Comparison of ENCODE assay signal across 19 mouse cellular contexts in the genomic region with DNA sequence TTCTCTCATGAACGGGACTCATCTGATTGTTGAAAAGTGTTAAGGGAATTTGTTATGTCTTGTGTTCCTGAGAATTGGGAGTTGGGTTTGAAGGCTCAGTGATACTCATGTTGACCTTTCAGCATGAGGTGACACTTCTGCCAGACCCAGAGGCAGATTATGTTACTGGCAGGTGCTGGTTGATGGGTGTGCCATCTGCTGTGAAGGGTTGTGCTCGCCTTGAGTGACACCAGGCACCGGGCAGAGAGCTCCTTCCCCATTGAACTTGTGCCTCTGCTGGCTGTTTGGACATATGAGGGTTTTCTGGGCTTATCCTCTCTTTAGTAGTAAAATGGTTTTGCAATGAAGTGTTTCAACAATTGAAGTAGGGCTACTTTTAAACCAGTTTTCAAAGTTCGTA.
DNase-seq lines count a peak whose midpoint lies in the region; ATAC-seq lines count a peak whose summit lies in the region.
"Had no signal": no experiment of that assay in that cellular context is flagged by ENCODE, and none has a peak within 500 bp of the region (broad histone marks: within the 10 kb centered on the region; RNA-seq: fewer than 3 reads in every experiment).

No protein-coding gene starts in this region.

- no peak for DNase-seq in forebrain, embryonic 10.5 days (ENCODE audit: extremely low spot score, low spot score)
- no peak for DNase-seq in heart, postnatal 10 days
- peak; percentile 67 for DNase-seq in liver
- no peak for DNase-seq in left cerebral cortex, postnatal 4 days
- DNase-seq: cerebellum, adult 18-20 months; kidney, postnatal 25 days; right cerebral cortex, postnatal 25 days; thymus, postnatal 36 days had no signal

- ATAC-seq in forebrain, embryonic 16.5 days, result no peak
- no peak for ATAC-seq in heart, embryonic 14.5 days (ENCODE audit: insufficient number of reproducible peaks, insufficient read depth, low FRiP score, low read depth)
- peak; percentile 41; the same call in 1 of the 2 replicates for ATAC-seq in megakaryocyte progenitor cell, adult 5-6 weeks (replicated peaks; ENCODE audit: poor library complexity)
- ATAC-seq in frontal cortex, adult (ENCODE audit: low TSS enrichment), result no peak
- ATAC-seq: forebrain, embryonic 14.5 days; intestine, embryonic 15.5 days; midbrain, embryonic 16.5 days; Patski had no signal

- H3K9me3 ChIP-seq in forebrain, embryonic 10.5 days, result no peaks in the 10 kb centered on the region
- H3K9me3 ChIP-seq in forebrain, embryonic 16.5 days (ENCODE audit: control insufficient read depth, low read length), result no peaks in the 10 kb centered on the region
- no peaks in the 10 kb centered on the region for H3K9me3 ChIP-seq in heart, embryonic 14.5 days (ENCODE audit: control insufficient read depth, low read length)
- H3K9me3 ChIP-seq: hindbrain, embryonic 13.5 days; intestine, embryonic 15.5 days; megakaryocyte, embryonic 14.5 days; neural tube, embryonic 12.5 days had no signal

- intact Hi-C loops in heart, postnatal 10 days (cut with DNase I), result no loop called here
- intact Hi-C loops in left cerebral cortex, postnatal 4 days (cut with DNase I), result no loop called here

- no peak overlapping the region for H3K4me3 ChIP-seq in forebrain, embryonic 10.5 days
- no peak overlapping the region for H3K4me3 ChIP-seq in forebrain, embryonic 16.5 days (replicated peaks; ENCODE audit: low read length)
- no peak overlapping the region for H3K4me3 ChIP-seq in heart, embryonic 14.5 days (ENCODE audit: control insufficient read depth in 1 of 2, insufficient read depth in 1 of 2, low read depth in 1 of 2, low read length in 2 of 2)
- H3K4me3 ChIP-seq: hindbrain, embryonic 13.5 days; intestine, embryonic 15.5 days; neural tube, embryonic 12.5 days had no signal

- H3K9ac ChIP-seq in forebrain, embryonic 16.5 days (replicated peaks; ENCODE audit: low read depth, low read length), result no peak overlapping the region
- no peak overlapping the region for H3K9ac ChIP-seq in heart, embryonic 14.5 days (ENCODE audit: low read length)
- H3K9ac ChIP-seq: hindbrain, embryonic 13.5 days; intestine, embryonic 15.5 days; neural tube, embryonic 12.5 days had no signal

- no peaks in the 10 kb centered on the region for H3K36me3 ChIP-seq in forebrain, embryonic 10.5 days (replicated peaks)
- no peaks in the 10 kb centered on the region for H3K36me3 ChIP-seq in forebrain, embryonic 16.5 days (ENCODE audit: control insufficient read depth, insufficient read depth)
- H3K36me3 ChIP-seq in heart, embryonic 14.5 days (ENCODE audit: control insufficient read depth, insufficient read depth, low read length), result no peaks in the 10 kb centered on the region
- H3K36me3 ChIP-seq: hindbrain, embryonic 13.5 days; intestine, embryonic 15.5 days; neural tube, embryonic 12.5 days had no signal

- H3K27ac ChIP-seq in forebrain, embryonic 10.5 days, result 0 out of 2 replicates have a peak overlapping the region, but pooled peaks have one; percentile 8
- no peak overlapping the region for H3K27ac ChIP-seq in forebrain, embryonic 16.5 days (ENCODE audit: low read length)
- H3K27ac ChIP-seq in heart, embryonic 14.5 days (replicated peaks in 1 of 2; ENCODE audit: control insufficient read depth in 1 of 2, insufficient read depth in 1 of 2, low read depth in 2 of 2, low read length in 2 of 2), result peak overlapping the region; percentile 23 to 90; a peak in 1 of 4 replicates
- H3K27ac ChIP-seq: hindbrain, embryonic 13.5 days; intestine, embryonic 15.5 days; neural tube, embryonic 12.5 days had no signal

- no peak overlapping the region for H3K4me2 ChIP-seq in forebrain, embryonic 16.5 days (ENCODE audit: low read length)
- H3K4me2 ChIP-seq in heart, embryonic 14.5 days (ENCODE audit: low read length), result no peak overlapping the region
- H3K4me2 ChIP-seq: hindbrain, embryonic 13.5 days; intestine, embryonic 15.5 days; neural tube, embryonic 12.5 days had no signal

- H3K4me1 ChIP-seq in forebrain, embryonic 10.5 days, result peaks cover 31% of the 10 kb centered on the region
- H3K4me1 ChIP-seq in forebrain, embryonic 16.5 days (replicated peaks; ENCODE audit: control insufficient read depth, insufficient read depth, low read length), result peaks cover under 1% of the 10 kb centered on the region; the same call in 1 of the 2 replicates
- H3K4me1 ChIP-seq in heart, embryonic 14.5 days (ENCODE audit: control insufficient read depth in 2 of 2, insufficient read depth in 2 of 2, low read length in 2 of 2), result peaks cover 47 to 86% of the 10 kb centered on the region in 2 experiments

- H3K27me3 ChIP-seq in forebrain, embryonic 10.5 days (ENCODE audit: poor library complexity, severe bottlenecking), result no peaks in the 10 kb centered on the region
- no peaks in the 10 kb centered on the region for H3K27me3 ChIP-seq in forebrain, embryonic 16.5 days (replicated peaks; ENCODE audit: control insufficient read depth, insufficient read depth, low read length)
- H3K27me3 ChIP-seq in heart, embryonic 14.5 days (ENCODE audit: control insufficient read depth, insufficient read depth, low read length), result no peaks in the 10 kb centered on the region
- H3K27me3 ChIP-seq: hindbrain, embryonic 13.5 days; intestine, embryonic 15.5 days; megakaryocyte, embryonic 14.5 days; neural tube, embryonic 12.5 days; Patski had no signal

- WGBS in forebrain, embryonic 10.5 days, result 88% methylated on average over 4 of the region's 4 CpGs
- WGBS in forebrain, embryonic 16.5 days, result 93% methylated on average over 4 of the region's 4 CpGs
- WGBS in heart, embryonic 14.5 days, result 59% methylated on average over 4 of the region's 4 CpGs
